Mouse (Mus musculus) kidney, adult 18-20 months (tissue): ENCODE measurements around the gene Slc25a48.
A peak's percentile ranks its signal among the peaks of the same experiment; 100 is the strongest.

Experiments
- DNase-seq: peaks from one replicate; pipeline ENCODE4 v3.0.0; 2021

Slc25a48 gene

GRCm38 (mm10) chr13:56513595-56513994 lies 75.4 kb downstream of the Slc25a48 start:
- no peak for DNase-seq

DNA sequence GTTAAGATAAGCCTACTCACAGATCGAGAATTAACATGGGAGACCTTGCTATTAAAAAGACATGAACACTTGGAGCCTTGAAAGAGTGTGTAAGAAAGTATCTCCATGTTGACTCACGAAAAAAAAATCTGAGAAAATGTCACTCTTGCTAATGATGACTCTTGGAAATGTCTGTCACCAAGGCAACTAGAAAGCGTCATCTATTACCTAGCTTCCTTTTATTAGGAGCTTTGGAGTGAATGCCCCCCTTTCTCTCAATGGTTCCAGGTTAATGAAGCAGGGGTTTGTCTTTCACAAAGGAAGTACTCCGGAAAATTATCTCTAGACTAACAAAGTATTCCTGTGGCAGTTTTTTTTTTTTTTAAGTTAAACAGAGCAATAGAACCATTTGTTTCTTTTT lies 78.2 kb downstream of the Slc25a48 start:
- no peak for DNase-seq

- no peak for DNase-seq
Observed at GRCm38 (mm10) chr13:56516816-56517215, 78.7 kb downstream of the Slc25a48 start.

DNA sequence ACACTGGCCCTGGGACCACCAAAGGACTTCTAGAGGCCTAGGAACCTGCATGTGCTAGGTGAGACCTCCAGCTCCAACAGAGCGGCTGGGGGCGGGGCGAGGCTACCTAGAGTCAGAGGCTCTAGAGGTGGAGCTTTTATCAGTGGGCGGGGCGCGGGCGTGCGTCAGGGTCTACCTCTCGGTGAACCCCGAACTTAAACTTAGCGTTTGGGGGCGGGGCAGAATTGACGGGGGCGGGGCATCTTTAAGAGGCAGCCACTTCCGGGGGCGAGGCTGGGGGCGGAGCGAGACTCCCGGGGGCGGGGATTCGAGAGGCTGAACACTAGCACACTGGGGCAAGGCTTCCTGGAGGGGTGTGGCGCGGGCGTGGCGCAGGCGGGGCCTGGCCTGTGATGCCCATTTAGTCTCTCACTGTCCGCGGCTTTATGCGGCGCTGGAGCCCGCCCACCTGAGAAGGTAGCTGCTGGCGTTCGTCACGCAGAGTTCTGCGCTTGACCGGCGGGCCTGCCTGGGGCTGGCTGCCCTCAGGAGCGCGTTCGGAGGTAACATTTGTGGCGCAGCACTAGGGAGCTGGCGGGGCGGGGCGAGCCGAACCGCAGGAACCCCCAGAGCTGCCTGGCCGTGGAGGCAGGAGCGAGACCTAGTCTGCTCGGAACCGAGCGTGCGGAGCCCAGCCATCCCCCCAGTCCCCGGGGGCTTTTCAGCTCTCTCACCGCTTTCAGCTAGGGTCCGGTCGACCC lies 84.1 kb downstream of the Slc25a48 start, which contains the start of gene Fbxl21:
TSS of gene Fbxl21 (plus strand) at position 392 of the 740 bp plus-strand sequence.
- peak; percentile 97 for DNase-seq

DNA sequence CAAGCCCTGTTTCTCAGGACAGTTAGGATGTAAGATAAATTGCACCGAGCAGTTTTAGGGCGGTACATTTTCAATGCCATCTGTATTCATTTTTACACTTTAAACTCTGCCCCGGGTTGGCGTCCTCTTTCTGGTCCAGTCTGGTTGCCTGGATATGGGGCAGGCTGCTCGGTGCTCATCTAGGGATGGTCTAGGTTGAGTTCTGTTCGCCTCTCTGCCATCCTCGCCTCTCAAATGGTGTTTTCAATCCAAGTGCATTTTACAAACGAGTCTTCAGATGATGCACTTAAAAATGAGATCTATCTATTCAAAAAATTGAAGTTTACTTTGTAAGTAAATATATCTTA lies 84.6 kb downstream of the Slc25a48 start:
- DNase-seq, result no peak
